Mouse (Mus musculus) cerebellum, adult 2 months (tissue): ENCODE measurements around the gene Fam20a.

Experiments
- CTCF ChIP-seq: fragments of 200-500 bp; IDR thresholded peaks from 2 replicates; pipeline ENCODE4 v1.5.1; 2011; ENCODE audit warnings: low read depth, mild to moderate bottlenecking, control low read depth, low read length, moderate library complexity, borderline replicate concordance; ENCODE audit not compliant: insufficient read depth
- POLR2A ChIP-seq: fragments of 200-500 bp; IDR thresholded peaks from 2 replicates; pipeline ENCODE4 v1.6.1; 2011; ENCODE audit warnings: low read length, control low read depth, borderline replicate concordance; ENCODE audit not compliant: insufficient read depth

GRCm38 (mm10) chr11:109653201-109653600, 68.9 kb downstream of the Fam20a start:
- TF ChIP-seq CTCF (no peak), POLR2A (no peak)
